Mouse (Mus musculus): ENCODE data around the gene Xylt1. TPM values are rescaled to one million over a fixed set of nuclear protein-coding genes. Genes with fewer than 3 reads are reported as not detected.

Xylt1 gene
- polyA plus RNA-seq, 1 experiment from 2014 or later: 2.8 TPM

GRCm38 (mm10) chr7:117491495-117491894, 110.7 kb downstream of the Xylt1 start:
- no peak overlapping the region for H3K4me2 ChIP-seq (replicated peaks)
- no peak overlapping the region for H3K4me3 ChIP-seq
- H3K4me1 ChIP-seq: no peaks in the 10 kb centered on the region
- H3K9ac ChIP-seq: no peak overlapping the region
- no peak for ATAC-seq (ENCODE audit: low FRiP score, low read depth)
- no peak overlapping the region for H3K27ac ChIP-seq
- H3K36me3 ChIP-seq: no peaks in the 10 kb centered on the region
- 77% methylated on average over 5 of the region's 5 CpGs for WGBS
- no peaks in the 10 kb centered on the region for H3K9me3 ChIP-seq
- no peaks in the 10 kb centered on the region for H3K27me3 ChIP-seq (replicated peaks)

- Histone ChIP-seq H3K4me2 (replicated peaks) (no peak overlapping the region), H3K9me3 (no peaks in the 10 kb centered on the region), H3K27ac (no peak overlapping the region), H3K9ac (no peak overlapping the region), H3K4me1 (no peaks in the 10 kb centered on the region), H3K4me3 (no peak overlapping the region), H3K36me3 (no peaks in the 10 kb centered on the region), H3K27me3 (replicated peaks) (no peaks in the 10 kb centered on the region)
- WGBS: 92% methylated on average over 6 of the region's 6 CpGs
- no peak for ATAC-seq (ENCODE audit: low FRiP score, low read depth)
Observed at GRCm38 (mm10) chr7:117494210-117494609, 113.4 kb downstream of the Xylt1 start.

GRCm38 (mm10) chr7:117494618-117495310, 114.0 kb downstream of the Xylt1 start:
- H3K4me1 ChIP-seq: no peaks in the 10 kb centered on the region
- H3K36me3 ChIP-seq: no peaks in the 10 kb centered on the region
- ATAC-seq (ENCODE audit: low FRiP score, low read depth): no peak
- H3K9me3 ChIP-seq: no peaks in the 10 kb centered on the region
- H3K27me3 ChIP-seq (replicated peaks): no peaks in the 10 kb centered on the region
- no peak overlapping the region for H3K4me2 ChIP-seq (replicated peaks)
- H3K9ac ChIP-seq: no peak overlapping the region
- no peak overlapping the region for H3K4me3 ChIP-seq
- WGBS: 82% methylated on average over 8 of the region's 8 CpGs
- no peak overlapping the region for H3K27ac ChIP-seq

GRCm38 (mm10) chr7:117495751-117496150, 115.0 kb downstream of the Xylt1 start:
- no peaks in the 10 kb centered on the region for H3K36me3 ChIP-seq
- no peak overlapping the region for H3K27ac ChIP-seq
- 89% methylated on average over 8 of the region's 8 CpGs for WGBS
- no peaks in the 10 kb centered on the region for H3K4me1 ChIP-seq
- H3K4me3 ChIP-seq: no peak overlapping the region
- ATAC-seq (ENCODE audit: low FRiP score, low read depth): no peak
- H3K4me2 ChIP-seq (replicated peaks): no peak overlapping the region
- H3K9me3 ChIP-seq: no peaks in the 10 kb centered on the region
- H3K27me3 ChIP-seq (replicated peaks): no peaks in the 10 kb centered on the region
- H3K9ac ChIP-seq: no peak overlapping the region

GRCm38 (mm10) chr7:117498173-117498572, 117.4 kb downstream of the Xylt1 start:
- ATAC-seq (ENCODE audit: low FRiP score, low read depth): no peak
- WGBS: 85% methylated on average over 2 of the region's 2 CpGs
- no peak overlapping the region for H3K27ac ChIP-seq

GRCm38 (mm10) chr7:117501355-117502181, 120.8 kb downstream of the Xylt1 start:
- 77% methylated on average over 15 of the region's 15 CpGs for WGBS
- no peak overlapping the region for H3K27ac ChIP-seq

More at GRCm38 (mm10) chr7:117498173-117498572, 117.4 kb downstream of the Xylt1 start:
- Histone ChIP-seq H3K4me2 (replicated peaks) (no peak overlapping the region), H3K4me3 (no peak overlapping the region), H3K9me3 (0 out of 2 replicates have a peak, but pooled peaks cover 6% of the 10 kb centered on the region), H3K27me3 (replicated peaks) (no peaks in the 10 kb centered on the region), H3K4me1 (no peaks in the 10 kb centered on the region), H3K9ac (no peak overlapping the region), H3K36me3 (no peaks in the 10 kb centered on the region)

GRCm38 (mm10) chr7:117502415-117502814, 121.6 kb downstream of the Xylt1 start:
- Histone ChIP-seq H3K9me3 (0 out of 2 replicates have a peak, but pooled peaks cover 6% of the 10 kb centered on the region), H3K27me3 (replicated peaks) (no peaks in the 10 kb centered on the region), H3K27ac (no peak overlapping the region), H3K4me2 (replicated peaks) (no peak overlapping the region), H3K4me1 (no peaks in the 10 kb centered on the region), H3K4me3 (no peak overlapping the region), H3K9ac (no peak overlapping the region), H3K36me3 (no peaks in the 10 kb centered on the region)
- 91% methylated on average over 5 of the region's 5 CpGs for WGBS
- ATAC-seq (ENCODE audit: low FRiP score, low read depth): no peak

More at GRCm38 (mm10) chr7:117501355-117502181, 120.8 kb downstream of the Xylt1 start:
- no peak overlapping the region for H3K4me2 ChIP-seq (replicated peaks)
- H3K9me3 ChIP-seq: 0 out of 2 replicates have a peak, but pooled peaks cover 6% of the 10 kb centered on the region
- H3K27me3 ChIP-seq (replicated peaks): no peaks in the 10 kb centered on the region
- no peaks in the 10 kb centered on the region for H3K4me1 ChIP-seq
- H3K36me3 ChIP-seq: no peaks in the 10 kb centered on the region
- ATAC-seq (ENCODE audit: low FRiP score, low read depth): no peak
- H3K4me3 ChIP-seq: no peak overlapping the region
- H3K9ac ChIP-seq: no peak overlapping the region

- no peak overlapping the region for H3K4me3 ChIP-seq
- H3K4me2 ChIP-seq (replicated peaks): no peak overlapping the region
- H3K27me3 ChIP-seq (replicated peaks): no peaks in the 10 kb centered on the region
- 0 out of 2 replicates have a peak, but pooled peaks cover 6% of the 10 kb centered on the region for H3K9me3 ChIP-seq
- no peak overlapping the region for H3K9ac ChIP-seq
- H3K27ac ChIP-seq: no peak overlapping the region
- no peak for ATAC-seq (ENCODE audit: low FRiP score, low read depth)
- H3K4me1 ChIP-seq: peaks cover 10% of the 10 kb centered on the region
- WGBS: 85% methylated on average over 9 of the region's 9 CpGs
- no peaks in the 10 kb centered on the region for H3K36me3 ChIP-seq
Observed at GRCm38 (mm10) chr7:117503714-117504113, 122.9 kb downstream of the Xylt1 start.

- no peak overlapping the region for H3K27ac ChIP-seq
- WGBS: 90% methylated on average over 3 of the region's 3 CpGs
- no peak for ATAC-seq (ENCODE audit: low FRiP score, low read depth)
- no peak overlapping the region for H3K4me3 ChIP-seq
- H3K9ac ChIP-seq: no peak overlapping the region
- no peaks in the 10 kb centered on the region for H3K36me3 ChIP-seq
- no peaks in the 10 kb centered on the region for H3K27me3 ChIP-seq (replicated peaks)
- H3K4me2 ChIP-seq (replicated peaks): no peak overlapping the region
- H3K9me3 ChIP-seq: 0 out of 2 replicates have a peak, but pooled peaks cover 6% of the 10 kb centered on the region
- peaks cover 10% of the 10 kb centered on the region for H3K4me1 ChIP-seq
Observed at GRCm38 (mm10) chr7:117505791-117506190, 125.0 kb downstream of the Xylt1 start.

- no peaks in the 10 kb centered on the region for H3K27me3 ChIP-seq (replicated peaks)
- no peak overlapping the region for H3K4me3 ChIP-seq
- H3K4me1 ChIP-seq: peaks cover 10% of the 10 kb centered on the region
- H3K4me2 ChIP-seq (replicated peaks): no peak overlapping the region
- no peak for ATAC-seq (ENCODE audit: low FRiP score, low read depth)
- no peaks in the 10 kb centered on the region for H3K9me3 ChIP-seq
- whole genome bisulfite sequencing: 92% methylated on average over 10 of the region's 10 CpGs
- no peak overlapping the region for H3K27ac ChIP-seq
- no peak overlapping the region for H3K9ac ChIP-seq
- no peaks in the 10 kb centered on the region for H3K36me3 ChIP-seq
Observed at GRCm38 (mm10) chr7:117507351-117507750, 126.6 kb downstream of the Xylt1 start.

- Histone ChIP-seq H3K4me1 (peaks cover 10% of the 10 kb centered on the region), H3K27me3 (replicated peaks) (no peaks in the 10 kb centered on the region), H3K4me2 (replicated peaks) (no peak overlapping the region), H3K4me3 (no peak overlapping the region), H3K9me3 (no peaks in the 10 kb centered on the region), H3K27ac (no peak overlapping the region), H3K9ac (no peak overlapping the region), H3K36me3 (no peaks in the 10 kb centered on the region)
- peak; percentile 56 for ATAC-seq (ENCODE audit: low FRiP score, low read depth)
- 70% methylated on average over 8 of the region's 8 CpGs for WGBS
Observed at GRCm38 (mm10) chr7:117508090-117508489, 127.3 kb downstream of the Xylt1 start.

GRCm38 (mm10) chr7:117510113-117510512, 129.3 kb downstream of the Xylt1 start:
- Histone ChIP-seq H3K36me3 (no peaks in the 10 kb centered on the region), H3K27me3 (replicated peaks) (no peaks in the 10 kb centered on the region), H3K4me1 (peaks cover 10% of the 10 kb centered on the region), H3K9ac (no peak overlapping the region), H3K4me3 (no peak overlapping the region), H3K4me2 (replicated peaks) (no peak overlapping the region), H3K27ac (no peak overlapping the region), H3K9me3 (no peaks in the 10 kb centered on the region)
- no peak for ATAC-seq (ENCODE audit: low FRiP score, low read depth)
- 87% methylated on average over 2 of the region's 2 CpGs for WGBS

Data from neural tube, embryonic 12.5 days (tissue).